24 mouse cellular contexts compared by ENCODE assay signal in genomic region chr9:104282536-104282935, GRCm38 (mm10). TPM values are rescaled to one million over a fixed set of nuclear protein-coding genes. Genes with fewer than 3 reads are reported as not detected.
DNase-seq lines count a peak whose midpoint lies in the region; ATAC-seq and TF ChIP-seq lines count a peak whose summit lies in the region.
"Had no signal": no experiment of that assay in that cellular context is flagged by ENCODE, and none has a peak within 500 bp of the region (broad histone marks: within the 10 kb centered on the region; RNA-seq: fewer than 3 reads in every experiment).

No protein-coding gene starts in this region.

- no peak overlapping the region for H3K4me3 ChIP-seq in kidney, postnatal 0 days (replicated peaks; ENCODE audit: low read depth, low read length)
- H3K4me3 ChIP-seq: forebrain, embryonic 15.5 days; heart, embryonic 10.5 days; heart, embryonic 15.5 days; intestine, embryonic 15.5 days; midbrain, embryonic 10.5 days; midbrain, embryonic 15.5 days; neural tube, embryonic 15.5 days; stomach, embryonic 15.5 days had no signal

- peak; percentile 79 for ATAC-seq in kidney, postnatal 0 days (replicated peaks; ENCODE audit: low FRiP score, low read depth)
- ATAC-seq: CD4-positive, CD25-positive, alpha-beta regulatory T cell, adult 4 months; forebrain, embryonic 15.5 days; hindbrain, embryonic 16.5 days; intestine, embryonic 15.5 days; midbrain, embryonic 15.5 days had no signal

- no peak for TF ChIP-seq CTCF in kidney, postnatal 0 days (IDR thresholded peaks at IDR 0.05; ENCODE audit: low read depth)

- peak; percentile 50 for DNase-seq in ZHBTc4 (ENCODE audit: low read depth, low spot score)
- DNase-seq in kidney, adult 8-10 months = peak; percentile 81 to 84
- peak; percentile 59 for DNase-seq in kidney, postnatal 0 days (ENCODE audit: low spot score)
- peak; percentile 24 to 55 for DNase-seq in kidney, postnatal 4 days
- DNase-seq in layer of hippocampus, adult 9-10 months (ENCODE audit: low spot score) = no peak
- DNase-seq in retina, postnatal 1 day = no peak
- no peak for DNase-seq in yolk sac, embryonic 10.5 days (ENCODE audit: low spot score)
- DNase-seq: adrenal gland, adult 8-10 months; cerebellum, adult 2 months; cerebellum, postnatal 14 days; lung, adult 2 months; lung, postnatal 10 days; right cerebral cortex, postnatal 25 days had no signal

- no peak overlapping the region for H3K4me2 ChIP-seq in kidney, postnatal 0 days (ENCODE audit: low read length)
- H3K4me2 ChIP-seq: forebrain, embryonic 15.5 days; heart, embryonic 15.5 days; intestine, embryonic 15.5 days; midbrain, embryonic 15.5 days; neural tube, embryonic 15.5 days; stomach, embryonic 15.5 days had no signal

- H3K27ac ChIP-seq in kidney, postnatal 0 days = peak overlapping the region; percentile 77
- H3K27ac ChIP-seq: forebrain, embryonic 15.5 days; heart, embryonic 10.5 days; heart, embryonic 15.5 days; intestine, embryonic 15.5 days; liver, embryonic 14.5 days; midbrain, embryonic 10.5 days; midbrain, embryonic 15.5 days; neural tube, embryonic 15.5 days; stomach, embryonic 15.5 days had no signal

- H3K9ac ChIP-seq in kidney, postnatal 0 days (ENCODE audit: low read depth, low read length) = no peak overlapping the region
- H3K9ac ChIP-seq: forebrain, embryonic 15.5 days; heart, embryonic 15.5 days; intestine, embryonic 15.5 days; liver, embryonic 14.5 days; midbrain, embryonic 15.5 days; neural tube, embryonic 15.5 days; stomach, embryonic 15.5 days had no signal

- no peaks in the 10 kb centered on the region for H3K9me3 ChIP-seq in kidney, postnatal 0 days (replicated peaks; ENCODE audit: low read length)
- H3K9me3 ChIP-seq: forebrain, embryonic 15.5 days; heart, embryonic 10.5 days; heart, embryonic 15.5 days; intestine, embryonic 15.5 days; midbrain, embryonic 10.5 days; midbrain, embryonic 15.5 days; neural tube, embryonic 15.5 days; stomach, embryonic 15.5 days had no signal

- no peaks in the 10 kb centered on the region for H3K36me3 ChIP-seq in kidney, postnatal 0 days (ENCODE audit: insufficient read depth, low read length)
- H3K36me3 ChIP-seq: forebrain, embryonic 15.5 days; heart, embryonic 10.5 days; heart, embryonic 15.5 days; intestine, embryonic 15.5 days; midbrain, embryonic 10.5 days; midbrain, embryonic 15.5 days; neural tube, embryonic 15.5 days; stomach, embryonic 15.5 days had no signal

- H3K27me3 ChIP-seq in kidney, postnatal 0 days (ENCODE audit: insufficient read depth, low read length) = no peaks in the 10 kb centered on the region
- H3K27me3 ChIP-seq: forebrain, embryonic 15.5 days; intestine, embryonic 15.5 days; midbrain, embryonic 15.5 days; neural tube, embryonic 15.5 days; stomach, embryonic 15.5 days had no signal

- H3K4me1 ChIP-seq in kidney, postnatal 0 days (replicated peaks; ENCODE audit: insufficient read depth, low read length) = no peaks in the 10 kb centered on the region; the same call in 1 of the 2 replicates
- H3K4me1 ChIP-seq: forebrain, embryonic 15.5 days; heart, embryonic 10.5 days; heart, embryonic 15.5 days; intestine, embryonic 15.5 days; midbrain, embryonic 10.5 days; midbrain, embryonic 15.5 days; stomach, embryonic 15.5 days had no signal

- 26% methylated on average over 8 of the region's 8 CpGs for WGBS in kidney, postnatal 0 days

RNA-seq across cellular contexts. Expression of gene Dnajc13, which starts 19.8 kb away (rescaled TPM):
- polyA plus RNA-seq in kidney, postnatal 0 days (2015; fragmentation: Nextera tagmentation; extraction: Ambion mirVana) = 20.8 and 21.9 TPM in 2 replicates

RNA-seq across cellular contexts. Expression of gene Acpp, which starts 55.0 kb away (rescaled TPM):
- 1.5 and 2.0 TPM in 2 replicates for polyA plus RNA-seq in kidney, postnatal 0 days (2015; fragmentation: Nextera tagmentation; extraction: Ambion mirVana)

Comparison
In these comparisons a context has a peak if more than half of its experiments do, and no peak if none do; other contexts are left out.
1. DNase-seq: peak in ZHBTc4 (single experiment), kidney, adult 8-10 months (2 of 2), kidney, postnatal 0 days (single experiment) and kidney, postnatal 4 days (2 of 2); none in layer of hippocampus, adult 9-10 months (single experiment), retina, postnatal 1 day (single experiment) and yolk sac, embryonic 10.5 days (single experiment).